Mouse (Mus musculus) ovary, postnatal 36 days (tissue): ENCODE results near the gene Spn.

ENCODE experiments used
- DNase-seq: peaks from one replicate; pipeline ENCODE4 v3.0.0; 2022; ENCODE audit warnings: low spot score, mixed read lengths

Gene Spn

DNA sequence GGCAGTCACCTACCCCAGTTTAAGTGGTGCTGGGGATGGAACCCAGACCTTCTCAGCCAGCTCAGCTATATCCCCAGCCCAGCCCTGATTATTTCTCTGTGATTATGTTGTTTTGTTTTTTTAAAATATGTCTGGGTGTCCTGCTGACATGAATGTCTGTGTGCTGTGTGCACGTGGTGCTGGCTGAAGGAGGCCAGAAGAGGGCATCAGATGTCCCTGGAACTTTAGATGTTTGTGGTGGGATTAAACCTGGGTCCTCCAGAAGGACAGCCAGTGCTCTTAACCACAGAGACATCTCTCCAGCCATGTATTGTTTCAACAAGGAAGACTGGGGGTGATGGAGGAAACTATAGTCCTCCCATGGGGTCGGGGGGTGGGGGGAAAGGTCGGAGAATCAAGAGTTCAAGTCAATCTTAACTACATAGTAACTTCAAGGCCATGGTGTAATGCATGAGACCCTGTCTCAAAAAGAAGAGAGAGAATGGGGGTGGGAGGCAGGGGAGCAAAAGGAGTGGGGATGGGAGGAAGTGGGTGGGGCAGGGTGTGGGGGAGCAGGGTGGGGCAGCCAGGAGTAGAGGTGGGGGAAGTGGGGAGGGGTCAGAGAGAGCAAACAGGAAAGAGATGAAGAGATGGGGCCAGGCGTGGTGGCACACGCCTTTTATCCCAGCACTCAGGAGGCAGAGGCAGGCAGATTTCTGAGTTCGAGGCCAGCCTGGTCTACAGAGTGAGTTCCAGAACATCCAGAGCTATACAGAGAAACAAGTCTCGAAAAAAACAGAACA, 3.2 kb upstream of the Spn start:
- DNase-seq = no peak

DNA sequence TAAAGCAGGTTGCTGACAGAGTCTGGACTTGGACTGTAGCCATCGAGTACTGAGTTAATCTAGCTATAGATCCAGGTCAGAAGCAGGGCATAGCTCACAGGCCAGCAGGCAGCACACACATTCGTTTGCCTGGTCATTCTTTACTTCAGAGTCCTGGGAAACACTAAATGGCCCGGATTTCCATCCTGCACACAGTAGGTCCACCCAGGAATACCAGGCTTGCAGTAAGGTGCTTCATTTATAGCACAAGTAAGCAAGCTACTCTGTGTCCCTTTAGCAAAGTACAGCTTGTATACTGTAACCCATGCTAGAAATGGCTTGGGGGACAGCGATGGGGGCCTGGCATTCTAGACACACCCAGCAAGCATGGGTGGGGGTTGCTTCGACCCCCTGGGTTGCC, 1.9 kb upstream of the Spn start:
- DNase-seq = no peak

DNA sequence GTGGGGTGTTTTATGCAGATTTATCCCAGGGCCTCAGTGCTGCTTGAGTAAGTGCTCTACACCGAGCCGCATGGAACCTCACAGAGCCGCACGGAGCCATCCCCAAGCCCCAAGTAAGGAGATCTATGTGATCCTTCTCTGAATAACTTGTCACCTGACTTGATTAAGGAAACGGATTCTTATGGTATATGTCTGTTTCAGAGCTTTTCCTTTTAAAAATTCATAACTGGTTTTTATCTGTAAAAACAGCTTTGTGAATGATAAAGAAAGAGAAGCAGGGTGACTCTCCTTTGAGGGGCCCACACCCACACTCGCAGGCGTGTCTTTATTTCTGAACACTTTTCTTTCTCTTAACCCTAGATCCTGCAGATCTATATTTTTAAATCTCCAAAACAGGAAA, 1.5 kb upstream of the Spn start:
- no peak for DNase-seq

DNA sequence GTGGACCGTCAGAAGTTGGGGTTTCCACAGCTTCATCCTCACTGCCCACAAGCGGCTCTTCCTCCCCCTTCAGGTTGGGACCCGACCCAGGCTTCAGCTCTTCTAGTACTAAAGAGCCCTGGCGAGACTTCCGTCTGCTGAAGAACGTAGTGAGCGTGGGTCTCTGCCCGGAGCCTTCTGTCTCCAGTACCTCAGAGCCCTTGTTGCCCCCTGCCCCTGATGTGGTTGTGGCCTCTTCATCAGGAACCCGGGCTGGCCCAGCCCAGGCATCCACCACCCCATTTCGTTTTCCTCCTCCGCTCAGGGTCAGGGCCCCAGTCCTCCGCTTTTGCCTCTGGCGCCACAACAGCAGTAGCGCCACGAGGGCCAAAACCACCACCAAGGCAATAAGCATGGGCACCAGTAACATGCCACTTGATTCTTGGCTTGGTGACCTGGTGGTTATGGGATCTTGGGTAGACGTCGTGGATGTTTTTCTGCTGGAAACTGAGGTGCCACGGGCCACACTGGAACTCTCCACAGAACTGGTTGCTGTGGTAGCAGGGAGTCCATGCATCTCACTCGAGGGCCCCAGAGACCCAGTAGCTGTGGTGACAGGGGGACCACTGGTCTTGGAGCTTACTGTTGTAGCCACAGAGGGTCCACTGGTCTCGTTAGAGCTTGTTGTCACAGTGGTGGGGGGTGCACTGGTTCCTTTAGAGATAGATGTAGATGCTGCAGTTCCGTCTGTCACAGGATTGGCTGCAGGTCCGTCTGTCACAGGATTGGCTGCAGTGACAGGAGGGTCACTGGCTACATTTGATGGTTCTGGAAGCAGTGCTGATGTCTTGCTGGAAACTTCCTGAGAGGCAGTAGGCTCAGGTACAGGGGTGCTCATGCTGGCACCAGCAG, 1.2 kb downstream of the Spn start:
- DNase-seq = no peak

DNA sequence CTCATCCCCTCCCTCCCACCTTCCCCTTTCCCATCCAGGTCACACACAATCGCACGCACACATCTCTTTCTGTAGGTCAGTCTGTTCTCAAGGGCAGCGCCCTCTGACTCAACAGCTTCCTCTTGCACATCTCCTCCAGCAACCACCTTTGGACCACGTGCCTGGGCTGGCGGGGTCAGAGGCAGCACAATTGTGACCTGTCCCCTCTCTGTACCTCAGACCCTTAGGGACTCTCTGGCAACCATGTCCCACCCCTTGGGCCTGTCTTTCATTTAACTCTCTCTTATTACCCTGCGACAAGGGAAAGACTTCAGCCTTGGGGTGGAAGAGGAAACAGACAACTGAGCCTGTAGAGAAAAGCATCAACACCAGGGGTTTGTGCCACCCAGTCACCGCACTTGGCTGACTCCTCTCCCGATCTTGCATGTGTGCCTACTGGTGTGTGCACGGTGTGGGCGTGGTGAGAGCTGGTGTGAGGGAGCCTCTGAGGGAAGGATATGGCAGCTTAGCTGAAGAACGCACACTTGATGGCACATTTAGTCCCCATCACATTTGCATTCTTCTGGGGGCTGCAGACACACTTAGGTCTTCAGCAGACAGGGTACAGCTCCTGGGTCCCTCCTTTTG, 2.7 kb downstream of the Spn start:
- DNase-seq = no peak

DNA sequence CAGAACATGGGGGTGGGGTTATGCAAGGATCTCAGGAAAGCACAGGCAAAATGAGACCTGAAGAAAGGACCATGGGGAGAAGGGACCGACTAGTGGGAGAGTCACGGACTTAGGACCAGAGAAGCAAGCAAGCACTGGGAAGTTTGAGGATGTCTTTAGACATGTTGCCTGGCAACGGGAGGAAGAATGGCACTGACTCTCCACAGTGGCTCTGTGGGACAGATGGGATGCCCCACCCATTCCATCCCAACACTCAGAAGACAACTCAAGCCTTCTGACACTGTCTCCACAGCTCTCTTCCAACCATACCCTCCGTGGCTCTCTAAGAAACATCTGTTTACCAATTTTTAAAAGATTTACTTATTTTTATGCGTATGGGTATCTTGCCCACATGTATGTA, 4.5 kb downstream of the Spn start:
- DNase-seq = no peak

DNA sequence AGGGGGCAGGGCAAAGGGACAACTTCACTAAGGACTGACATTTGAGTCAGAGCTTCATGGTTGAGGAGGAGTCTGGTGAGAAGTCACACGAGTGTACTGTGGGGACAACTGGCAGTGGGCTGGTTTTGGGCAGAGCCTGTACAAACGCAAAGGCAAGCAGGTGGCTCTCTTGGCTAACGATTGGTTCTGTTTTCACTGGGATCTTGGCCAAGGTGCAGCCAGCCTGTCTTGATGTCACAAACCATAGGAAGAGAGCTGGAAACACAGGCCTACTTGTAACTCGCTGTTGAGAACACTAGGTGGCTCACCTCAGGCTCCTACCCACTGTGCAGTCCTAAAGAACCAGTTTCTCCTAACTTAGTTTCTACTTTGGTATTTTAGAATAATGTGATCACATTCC, 8.0 kb downstream of the Spn start:
- DNase-seq = no peak

DNA sequence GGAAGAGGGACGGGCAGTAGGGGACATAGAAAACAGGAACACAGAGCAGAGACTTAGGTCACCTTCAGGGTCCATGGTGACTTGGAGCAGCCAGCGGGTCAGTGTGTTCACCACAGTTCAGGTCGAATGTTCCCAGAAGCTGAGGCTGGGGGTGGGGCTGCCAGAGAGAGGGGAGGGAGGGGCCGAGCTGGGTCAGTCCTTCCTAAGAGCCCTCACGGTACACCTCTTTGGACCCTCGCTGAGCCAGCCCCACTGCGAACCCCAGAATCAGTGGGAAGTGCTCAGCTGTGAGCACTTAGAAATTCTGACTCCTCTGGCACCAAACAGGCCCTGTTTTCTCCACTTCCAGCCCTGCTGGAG, 15.7 kb downstream of the Spn start, which contains the start of gene Qprt:
Gene Qprt (minus strand): TSS at position 316 of the 360 bp plus-strand sequence.
- DNase-seq = no peak

DNA sequence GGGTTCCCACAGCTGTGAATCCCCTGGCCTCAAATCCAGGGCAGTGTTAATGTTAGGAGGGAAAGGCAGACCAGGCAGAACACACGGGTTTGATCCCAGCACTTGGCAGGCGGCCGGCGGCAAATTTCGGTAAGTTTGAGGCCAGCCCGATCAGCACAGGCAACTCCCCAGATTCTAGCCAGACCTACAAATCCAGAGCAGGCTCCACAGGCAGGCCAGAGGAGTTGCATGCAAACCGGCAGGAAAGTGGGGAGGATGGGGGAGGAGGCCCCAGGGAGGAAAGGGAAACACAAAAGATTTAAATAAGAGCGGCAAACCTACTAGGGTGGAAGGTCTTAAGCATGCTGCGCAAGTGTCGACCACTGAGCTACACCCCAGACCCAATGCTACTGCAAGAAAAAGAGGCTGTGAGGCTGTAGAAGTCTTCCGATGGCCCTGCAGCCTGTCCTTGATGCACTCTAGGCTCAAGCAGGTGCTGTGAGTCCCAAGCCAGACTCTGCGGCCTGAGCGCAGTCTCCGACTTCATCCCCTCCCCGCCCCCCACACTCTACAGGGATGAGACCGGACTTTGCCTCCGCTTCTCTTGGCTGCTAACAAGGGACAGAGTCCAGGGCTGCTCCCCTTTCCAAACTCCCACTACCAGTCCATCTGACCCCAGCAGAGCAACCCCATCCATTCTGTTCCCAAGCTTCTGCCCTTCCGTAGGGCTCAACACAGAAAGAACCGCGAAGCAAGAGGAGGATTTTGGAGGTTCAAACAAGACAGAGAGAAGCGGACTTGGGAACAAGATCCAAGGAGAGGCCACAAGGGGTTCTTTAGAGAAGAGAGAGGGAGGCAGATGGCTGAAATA, 16.3 kb downstream of the Spn start:
- DNase-seq = no peak

DNA sequence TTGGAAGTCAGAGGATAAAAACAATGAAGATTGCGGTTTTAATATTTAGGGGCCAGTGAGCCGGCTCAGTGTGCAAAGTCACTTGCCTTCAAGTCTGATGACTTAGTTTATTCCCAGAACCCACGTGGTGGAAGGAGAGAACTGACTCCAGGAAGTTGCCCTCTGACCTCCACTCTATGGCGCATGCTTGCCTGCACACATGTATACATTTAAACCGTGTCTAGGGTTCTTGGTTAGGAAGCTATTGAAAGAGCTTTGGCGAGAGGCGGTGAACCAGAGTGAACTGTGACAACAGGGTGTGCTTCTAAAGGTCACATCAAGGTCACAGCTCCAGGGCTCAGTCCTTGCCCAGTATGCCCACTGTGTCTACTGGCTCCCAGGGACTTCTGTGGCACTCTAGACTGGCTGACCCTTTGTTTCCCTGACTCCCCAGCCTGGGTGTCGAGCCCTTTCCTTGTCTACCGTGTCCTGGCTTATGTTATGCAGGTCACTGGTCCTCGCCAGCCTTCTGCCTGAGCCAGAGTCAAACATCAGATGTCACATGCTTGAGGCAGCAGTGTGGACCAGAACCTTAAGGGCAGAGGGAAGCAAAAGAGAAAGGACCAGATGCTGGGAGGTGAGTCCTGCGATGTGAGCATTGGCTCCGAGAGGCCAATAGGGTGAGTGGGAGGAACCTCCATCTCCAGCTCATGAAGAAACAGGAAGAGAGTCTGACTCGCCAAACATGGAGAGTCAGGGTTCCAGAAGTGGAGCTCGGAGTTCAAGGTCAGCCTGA, 18.8 kb downstream of the Spn start:
- no peak for DNase-seq

DNA sequence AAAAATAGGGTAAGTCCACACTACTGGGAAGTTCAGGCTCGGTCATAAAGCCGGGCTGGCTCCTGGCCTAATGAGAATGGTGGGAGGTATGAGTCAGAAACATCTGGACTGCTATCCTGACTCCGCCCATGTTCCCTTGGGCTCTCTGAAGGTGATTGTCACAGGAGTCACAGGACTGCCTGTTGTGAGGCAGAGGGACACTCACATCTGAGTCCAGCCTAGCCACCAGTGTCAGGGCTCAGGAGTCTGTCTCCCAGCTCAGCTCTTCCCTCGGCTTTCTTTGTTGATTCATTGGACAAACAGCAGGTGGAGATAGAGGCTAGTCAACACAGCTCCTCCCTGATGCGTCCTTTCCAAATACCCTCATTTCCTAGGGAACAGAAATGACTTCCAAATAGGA, 19.7 kb downstream of the Spn start:
- DNase-seq = no peak

DNA sequence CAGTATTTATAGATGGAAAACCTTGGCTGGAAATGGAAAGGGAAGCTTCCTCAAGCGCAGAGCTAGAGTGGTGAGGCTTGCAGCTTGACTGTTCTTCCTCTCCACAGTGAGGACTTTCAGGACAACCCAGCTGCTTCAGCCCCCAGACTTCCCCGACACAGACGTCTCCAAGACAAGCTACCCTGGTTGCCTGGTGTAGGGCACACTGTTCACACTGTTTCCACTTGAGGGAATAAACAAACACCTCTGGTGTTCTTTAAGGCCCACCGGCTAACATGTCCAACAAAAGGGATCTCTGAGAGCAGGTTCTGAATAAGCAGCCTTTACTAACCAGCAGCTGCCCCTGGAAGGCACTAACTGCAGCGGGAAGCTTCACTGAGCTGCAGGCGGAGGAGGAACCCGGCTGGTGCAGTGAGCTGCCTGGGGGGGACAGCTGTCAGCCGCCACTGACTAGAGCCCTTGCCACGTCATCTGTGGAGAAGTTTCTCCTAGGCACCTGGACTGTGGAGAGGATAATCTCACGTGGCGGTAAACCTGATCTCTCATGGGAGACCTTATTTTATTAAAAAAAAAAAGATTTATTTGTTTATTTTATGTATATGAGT, 21.2 kb downstream of the Spn start:
- DNase-seq = no peak

DNA sequence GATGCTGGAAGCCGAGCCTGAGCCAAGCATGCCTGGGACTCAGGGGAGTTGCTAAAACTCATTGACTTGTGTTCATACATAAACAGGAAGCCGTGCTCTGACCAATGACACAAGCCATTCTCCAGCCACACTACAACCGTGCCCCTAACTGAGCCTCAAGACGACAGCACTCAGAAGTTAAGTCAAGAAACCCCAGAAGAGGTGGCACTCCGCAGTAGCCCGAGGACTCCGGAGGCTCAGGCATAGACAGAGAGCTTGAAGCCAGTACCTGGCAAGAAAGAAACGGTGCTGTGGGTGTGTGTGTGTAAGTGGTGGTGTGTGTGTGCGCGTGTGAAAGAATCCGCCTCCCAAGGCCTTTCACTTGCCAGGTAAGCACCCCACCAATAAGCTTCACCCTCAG, 22.7 kb downstream of the Spn start:
- no peak for DNase-seq

DNA sequence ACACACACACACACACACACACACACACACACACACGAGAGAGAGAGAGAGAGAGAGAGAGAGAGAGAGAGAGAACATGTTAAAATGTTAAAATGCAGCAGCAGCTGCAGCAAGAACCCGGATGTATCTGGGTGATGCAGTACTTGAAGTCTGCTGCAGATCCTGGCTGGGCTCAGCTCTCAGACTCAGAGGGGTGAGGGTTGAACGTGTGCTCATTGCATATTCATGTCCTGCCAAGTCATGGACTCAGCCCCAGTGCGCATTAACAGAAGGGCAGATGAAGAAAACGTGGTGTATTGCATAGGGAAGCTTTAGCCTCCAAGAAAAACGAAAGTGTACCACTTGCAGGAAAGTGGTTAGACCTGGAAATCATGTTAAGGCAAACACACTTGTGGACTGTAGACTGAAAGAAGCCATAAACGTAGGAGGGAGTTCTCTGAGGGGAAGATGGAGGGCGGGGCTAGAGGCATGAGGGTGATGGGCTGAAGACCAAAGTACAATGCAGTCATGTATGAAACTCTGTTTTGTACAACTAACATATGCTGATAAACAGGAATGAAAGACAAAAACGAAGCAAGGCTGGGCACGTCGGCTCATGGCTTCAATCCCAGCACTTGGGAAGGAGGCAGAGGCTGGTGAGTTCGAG, 23.9 kb downstream of the Spn start:
- no peak for DNase-seq

DNA sequence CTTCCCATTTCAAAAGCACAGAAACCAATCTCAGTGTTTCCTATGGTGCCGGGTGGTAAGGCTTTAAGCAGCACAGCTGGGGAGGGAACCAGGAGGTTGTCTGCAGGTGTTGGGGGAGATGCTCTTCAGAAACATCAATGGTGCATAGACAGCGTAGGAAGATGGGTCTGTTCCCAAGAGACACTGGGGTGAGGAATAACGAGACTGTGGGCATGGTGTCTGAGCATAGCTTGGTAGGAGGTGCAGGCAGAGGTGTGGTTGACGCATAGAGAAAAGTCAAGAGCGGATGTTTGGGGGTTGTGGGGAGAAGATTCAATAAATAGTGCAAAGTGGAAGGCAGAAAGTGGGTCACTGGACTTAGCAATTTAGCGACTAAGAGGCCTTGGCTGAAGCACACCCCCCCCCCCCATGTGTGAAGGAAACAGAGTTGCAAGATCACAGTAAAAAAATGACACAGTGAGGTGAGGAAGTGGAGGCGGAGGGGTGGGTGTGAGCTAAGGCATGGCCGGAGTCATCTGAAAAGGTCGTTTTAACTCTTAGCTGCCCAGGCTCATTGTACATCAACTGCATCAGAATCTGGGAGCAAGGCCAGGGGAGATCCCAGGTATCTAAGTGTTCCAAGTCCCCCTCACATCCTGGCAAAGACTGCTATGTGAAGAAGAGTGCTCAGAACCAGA, 24.6 kb downstream of the Spn start:
- DNase-seq = no peak

DNA sequence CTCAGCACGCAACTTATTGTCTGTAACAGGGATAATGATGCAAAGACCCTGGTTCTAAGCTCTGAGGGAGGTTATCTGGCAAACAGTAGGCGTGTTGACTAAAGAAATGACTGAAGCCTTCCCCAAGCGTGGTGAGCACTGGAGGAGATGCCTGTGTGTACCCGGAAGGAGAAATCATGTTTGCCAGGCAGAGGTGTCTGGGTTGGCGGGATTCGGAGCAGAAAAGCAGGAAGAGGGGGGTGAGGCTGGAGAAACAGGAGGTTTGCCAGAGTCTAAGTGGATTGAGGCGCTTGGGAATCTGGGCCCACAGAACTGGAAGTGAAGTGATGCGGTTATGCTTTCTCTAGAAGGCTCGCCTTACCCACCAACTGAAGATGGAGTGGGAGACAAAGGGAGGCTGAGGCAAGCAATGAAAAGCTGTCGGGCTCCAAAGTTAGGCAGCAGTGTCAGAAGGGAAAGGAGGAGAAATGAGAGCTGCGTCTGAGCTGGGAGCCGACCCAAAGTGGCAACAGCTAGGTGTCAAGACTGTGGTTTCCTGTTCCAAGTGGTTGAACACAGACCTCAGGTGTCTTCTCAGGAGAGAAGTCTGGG, 25.3 kb downstream of the Spn start:
- DNase-seq = no peak

DNA sequence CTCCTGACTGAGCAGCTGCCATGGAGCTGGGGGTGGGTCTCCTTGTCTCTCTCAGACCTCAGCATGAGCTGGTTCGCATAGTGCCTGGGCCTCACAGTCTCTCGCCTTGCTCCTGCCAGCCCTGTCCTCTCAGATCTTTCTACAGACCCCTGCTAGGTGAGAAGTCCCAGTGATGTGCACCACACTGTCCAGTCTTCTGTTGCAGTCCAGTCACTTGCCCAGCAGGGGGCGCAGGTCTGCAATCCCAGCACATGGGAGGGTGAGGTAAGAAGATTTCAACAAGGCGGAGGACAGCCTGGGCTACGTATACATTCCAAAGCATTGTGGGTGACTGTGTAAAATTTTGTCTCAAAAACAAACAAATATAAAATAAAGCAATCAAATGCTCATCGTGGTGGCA, 26.2 kb downstream of the Spn start:
- peak; percentile 57 for DNase-seq

DNA sequence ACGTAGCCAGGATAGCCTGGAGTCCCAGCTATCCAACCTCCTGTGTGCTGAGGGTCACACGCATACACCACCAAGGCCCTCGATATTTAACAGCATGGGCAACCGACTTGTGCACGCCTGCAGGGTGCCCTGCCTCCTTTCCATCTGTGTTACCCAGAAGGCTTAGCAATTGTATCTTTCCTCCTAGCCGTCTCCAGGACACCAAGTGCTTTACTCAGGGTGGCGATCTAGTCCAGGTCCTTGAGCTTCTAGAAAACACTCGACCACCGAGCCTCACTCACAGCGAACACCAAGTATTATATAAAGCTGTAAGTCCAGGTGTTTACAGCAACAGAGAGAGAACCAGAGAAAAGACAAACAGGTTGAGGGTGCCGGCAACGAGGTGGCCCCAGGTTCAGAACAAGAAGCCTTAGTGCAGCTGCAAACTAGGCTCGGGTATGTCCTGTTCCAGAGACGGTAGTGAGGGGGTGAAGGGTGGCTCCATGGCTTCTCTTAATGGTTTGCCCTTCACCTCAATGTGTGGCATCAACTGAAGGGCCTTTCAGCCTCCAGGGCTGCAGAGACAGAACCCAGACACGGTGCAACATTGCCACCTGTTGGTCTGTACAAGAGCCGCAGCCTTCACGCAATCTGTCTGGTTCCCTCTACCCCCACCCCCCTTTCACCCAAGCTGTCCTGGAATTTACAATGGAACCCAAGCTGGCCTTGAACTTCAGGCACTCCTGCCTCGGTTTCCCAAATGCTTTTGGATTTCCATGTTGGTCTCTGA, 27.2 kb downstream of the Spn start:
- peak; percentile 70 for DNase-seq

DNA sequence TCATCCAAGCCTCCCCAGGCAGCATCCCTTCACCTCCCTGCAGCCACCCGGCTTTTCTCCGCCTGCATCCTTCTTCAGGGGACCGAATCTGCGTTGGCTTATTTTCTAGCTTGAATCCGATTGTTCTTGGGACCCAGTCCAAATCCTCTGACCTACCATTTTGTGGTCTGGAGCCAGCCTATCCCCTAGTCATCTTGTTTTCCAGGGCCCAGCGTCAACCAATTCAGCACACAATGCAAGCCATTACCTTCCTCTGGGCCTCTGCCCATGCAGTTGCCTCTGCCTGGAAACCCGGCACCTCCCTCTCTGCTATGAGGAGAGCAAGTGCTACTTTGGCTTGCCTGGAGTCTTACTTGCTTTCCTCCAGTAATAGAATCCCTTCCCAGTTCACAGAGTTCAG, 32.1 kb downstream of the Spn start:
- no peak for DNase-seq
